Mouse (Mus musculus) limb, embryonic 14.5 days (tissue): ENCODE measurements around the gene 1700067K01Rik. TPM values are rescaled to one million over a fixed set of nuclear protein-coding genes. Genes with fewer than 3 reads are reported as not detected.

ENCODE experiments used
- ATAC-seq: fragments of 200-750 bp; cut with Nextera tagmentation; 2 replicates; pipeline ENCODE4 v1.8.0; 2017; ENCODE audit warnings: low read depth, moderate number of reproducible peaks, moderate TSS enrichment; ENCODE audit not compliant: low FRiP score
- DNase-seq: peaks from one replicate; pipeline ENCODE4 v3.0.0-alpha.2; 2015; ENCODE audit warnings: low spot score
- H3K27ac ChIP-seq: fragments of 300-500 bp; sonication (generic); replicated peaks from 2 replicates; pipeline ENCODE4 v1.5.1; 2014; ENCODE audit warnings: low read depth, mild to moderate bottlenecking, low read length, moderate library complexity, mixed read lengths
- H3K27me3 ChIP-seq: fragments of 300-500 bp; sonication (generic); 2 replicates; pipeline ENCODE4 v1.6.1; 2014; ENCODE audit warnings: low read length, mixed read lengths; ENCODE audit not compliant: control insufficient read depth, insufficient read depth
- H3K36me3 ChIP-seq: fragments of 300-500 bp; sonication (generic); 2 replicates; pipeline ENCODE4 v1.6.1; 2014; ENCODE audit warnings: mild to moderate bottlenecking, low read length, moderate library complexity, mixed read lengths; ENCODE audit not compliant: control insufficient read depth, insufficient read depth
- H3K4me1 ChIP-seq: fragments of 300-500 bp; sonication (generic); 2 replicates; pipeline ENCODE4 v1.6.1; 2014; ENCODE audit warnings: antibody characterized with exemption, low read length, mixed read lengths; ENCODE audit not compliant: control insufficient read depth, insufficient read depth
- H3K4me2 ChIP-seq: fragments of 300-500 bp; sonication (generic); replicated peaks from 2 replicates; pipeline ENCODE4 v1.6.1; 2014; ENCODE audit warnings: low read depth, mild to moderate bottlenecking, low read length, moderate library complexity; ENCODE audit not compliant: severe bottlenecking
- H3K4me3 ChIP-seq: fragments of 300-500 bp; sonication (generic); replicated peaks from 2 replicates; pipeline ENCODE4 v1.5.1; 2014; ENCODE audit warnings: low read length
- H3K9ac ChIP-seq: fragments of 300-500 bp; sonication (generic); 2 replicates; pipeline ENCODE4 v1.6.1; 2014; ENCODE audit warnings: mild to moderate bottlenecking, low read depth, low read length, moderate library complexity; ENCODE audit not compliant: severe bottlenecking
- H3K9me3 ChIP-seq: fragments of 300-500 bp; sonication (generic); 2 replicates; pipeline ENCODE4 v1.6.1; 2016; ENCODE audit warnings: low read length; ENCODE audit not compliant: control insufficient read depth
- POLR2A ChIP-seq: fragments of 200-500 bp; IDR thresholded peaks from 2 replicates; pipeline ENCODE4 v1.8.0; 2012; ENCODE audit warnings: inconsistent platforms, mild to moderate bottlenecking, moderate library complexity, borderline replicate concordance; ENCODE audit not compliant: insufficient read depth, insufficient read length; ENCODE audit errors: extremely low read depth
- WGBS: fragments of 180-500 bp; shearing (Covaris S2); extraction: QIAGEN DNeasy Blood & Tissue Kit; methylation state at CpG from one replicate; pipeline ENCODE4 v1.1.7; 2014; 5-methylcytosine and 5-hydroxymethylcytosine counted together
- polyA plus RNA-seq, 2 experiments: library from polyadenylated mRNA; depleted of rRNA in 1 of 2; stranded (reverse) in 1 of 2; unstranded in 1 of 2; fragments of >200 nt; fragmentation: Nextera tagmentation in 1 of 2; extraction: Ambion mirVana in 1 of 2; gene quantifications; 2 replicates each; pipeline versions ENCODE4 v1.2.1 to v1.2.3; 2012 to 2014

Gene 1700067K01Rik
- polyA plus RNA-seq, 2 experiments: 0.72 to 2.3 TPM

- Histone ChIP-seq H3K36me3 (peaks cover 21% of the 10 kb centered on the region; the same call in 1 of the 2 replicates), H3K9me3 (no peaks in the 10 kb centered on the region), H3K27ac (0 out of 2 replicates have a peak overlapping the region, but pooled peaks have one; percentile 9), H3K9ac (peak overlapping the region; percentile 77), H3K4me1 (peaks cover 18% of the 10 kb centered on the region), H3K4me3 (peak overlapping the region; percentile 84), H3K4me2 (peak overlapping the region; percentile 87), H3K27me3 (no peaks in the 10 kb centered on the region)
- 5% methylated on average over 22 of the region's 37 CpGs for WGBS
- no peak for DNase-seq
- ATAC-seq: peak; percentile 11
- no peak for TF ChIP-seq POLR2A
These were observed 27.9 kb upstream of the 1700067K01Rik start for GRCm38 (mm10) chr8:83973161-83974031.

DNA sequence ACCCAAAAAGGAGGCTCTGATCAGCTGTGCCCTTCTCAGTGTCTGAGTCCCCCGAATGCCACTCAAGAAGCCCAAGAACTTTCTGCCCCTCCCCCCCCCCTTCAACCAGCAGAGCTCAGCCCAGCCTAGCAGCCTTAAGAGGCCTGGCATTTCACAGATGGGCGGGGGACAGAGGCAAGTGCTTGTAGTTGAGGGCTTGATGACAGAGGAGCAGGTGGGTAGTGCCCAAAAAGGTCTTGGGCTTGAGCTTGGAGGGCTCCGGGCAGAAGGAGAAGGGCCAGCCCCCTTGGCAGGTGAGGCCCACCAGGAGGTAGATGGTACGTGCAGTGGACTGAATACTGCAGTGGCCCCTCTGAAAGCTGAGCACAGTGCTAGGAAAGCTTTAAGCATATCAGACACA is 26.8 kb upstream of the 1700067K01Rik start:
- H3K9ac ChIP-seq: no peak overlapping the region
- ATAC-seq (no peak), DNase-seq (no peak)
- no peak overlapping the region for H3K4me3 ChIP-seq
- peaks cover 14% of the 10 kb centered on the region; the same call in 1 of the 2 replicates for H3K36me3 ChIP-seq
- H3K27me3 ChIP-seq: no peaks in the 10 kb centered on the region
- H3K4me2 ChIP-seq: peak overlapping the region; percentile 87
- no peaks in the 10 kb centered on the region for H3K9me3 ChIP-seq
- H3K27ac ChIP-seq: no peak overlapping the region
- TF ChIP-seq POLR2A: no peak
- 83% methylated on average over 4 of the region's 4 CpGs for WGBS
- peaks cover 18% of the 10 kb centered on the region for H3K4me1 ChIP-seq

- no peak for TF ChIP-seq POLR2A
- 88% methylated on average over 4 of the region's 4 CpGs for WGBS
- H3K27me3 ChIP-seq: no peaks in the 10 kb centered on the region
- peaks cover 19% of the 10 kb centered on the region for H3K36me3 ChIP-seq
- DNase-seq: no peak
- H3K27ac ChIP-seq: no peak overlapping the region
- no peak overlapping the region for H3K4me2 ChIP-seq
- ATAC-seq: no peak
- H3K4me3 ChIP-seq: no peak overlapping the region
- no peaks in the 10 kb centered on the region for H3K9me3 ChIP-seq
- H3K4me1 ChIP-seq: peaks cover 18% of the 10 kb centered on the region
- no peak overlapping the region for H3K9ac ChIP-seq
These were observed 25.1 kb upstream of the 1700067K01Rik start for GRCm38 (mm10) chr8:83976101-83976630.

DNA sequence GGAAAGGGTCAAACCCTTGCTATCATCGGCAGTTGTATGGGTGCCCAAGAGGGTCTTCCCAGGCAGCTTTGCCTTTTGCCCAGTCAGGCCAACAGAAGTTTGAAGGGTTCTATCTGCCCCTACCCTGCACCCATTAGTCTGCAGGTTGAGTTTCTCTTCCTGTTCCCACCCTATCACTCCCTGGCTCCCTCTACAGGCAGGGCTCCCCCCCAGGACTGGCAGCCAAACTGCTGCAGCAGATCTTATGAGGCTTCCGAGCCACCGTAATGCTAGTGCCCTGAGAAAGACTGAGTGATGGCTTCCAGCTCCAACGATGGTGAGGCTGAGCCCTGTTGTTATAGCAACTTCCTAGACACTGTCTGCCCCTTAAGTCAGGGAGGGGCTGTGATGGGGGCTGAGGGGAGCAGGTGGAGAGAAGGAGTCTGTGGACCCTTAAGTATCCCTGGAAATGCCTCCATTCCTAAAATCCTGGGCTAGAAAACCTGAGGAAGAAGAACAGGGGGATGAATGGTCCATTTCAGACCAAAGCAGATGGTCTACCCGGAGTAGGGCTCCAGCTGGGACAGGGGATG is 24.4 kb upstream of the 1700067K01Rik start:
- WGBS: 89% methylated on average over 5 of the region's 5 CpGs
- no peak overlapping the region for H3K4me2 ChIP-seq
- no peak overlapping the region for H3K9ac ChIP-seq
- no peak for ATAC-seq
- no peak for TF ChIP-seq POLR2A
- peaks cover 18% of the 10 kb centered on the region for H3K4me1 ChIP-seq
- DNase-seq: no peak
- H3K36me3 ChIP-seq: peaks cover 26% of the 10 kb centered on the region
- no peak overlapping the region for H3K27ac ChIP-seq
- H3K9me3 ChIP-seq: no peaks in the 10 kb centered on the region
- H3K27me3 ChIP-seq: no peaks in the 10 kb centered on the region
- no peak overlapping the region for H3K4me3 ChIP-seq

DNA sequence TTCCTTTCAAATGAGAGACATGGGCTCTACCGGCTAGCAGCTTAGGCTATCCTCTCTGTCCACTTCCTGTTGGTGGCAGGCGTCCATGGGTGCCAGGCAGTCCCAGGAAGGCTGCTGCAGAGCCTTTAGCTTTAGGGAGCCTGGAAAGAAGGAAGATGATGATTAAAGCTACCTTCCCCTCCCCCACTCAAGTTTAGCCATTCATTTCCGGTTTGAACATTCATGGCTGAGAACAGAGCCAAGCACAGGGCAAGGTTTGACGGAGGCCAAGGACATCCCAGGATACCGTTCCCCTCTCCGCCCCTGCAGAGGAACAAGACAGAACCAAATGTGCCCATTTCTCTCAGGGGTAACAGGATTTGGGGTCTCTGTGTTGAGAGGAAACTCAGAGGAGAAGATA is 23.7 kb upstream of the 1700067K01Rik start:
- WGBS: 38% methylated on average over 6 of the region's 6 CpGs
- H3K4me2 ChIP-seq: no peak overlapping the region
- H3K9ac ChIP-seq: peak overlapping the region; percentile 12; the same call in 1 of the 2 replicates
- peaks cover 18% of the 10 kb centered on the region for H3K4me1 ChIP-seq
- H3K36me3 ChIP-seq: peaks cover 33% of the 10 kb centered on the region
- no peak overlapping the region for H3K4me3 ChIP-seq
- no peak for ATAC-seq
- no peak for DNase-seq
- TF ChIP-seq POLR2A: no peak
- no peaks in the 10 kb centered on the region for H3K27me3 ChIP-seq
- no peaks in the 10 kb centered on the region for H3K9me3 ChIP-seq
- H3K27ac ChIP-seq: no peak overlapping the region
